8 mouse cellular contexts compared by ENCODE assay signal in genomic region chr12:111677882-111678669, GRCm38 (mm10). TPM values are rescaled to one million over a fixed set of nuclear protein-coding genes. Genes with fewer than 3 reads are reported as not detected.
DNase-seq lines count a peak whose midpoint lies in the region; ATAC-seq and TF ChIP-seq lines count a peak whose summit lies in the region.

Gene Trmt61a (plus strand): TSS chr12:111678105.

- H3K4me1 ChIP-seq in embryonic facial prominence, embryonic 14.5 days (ENCODE audit: control insufficient read depth, insufficient read depth, low read length), result peaks cover 10% of the 10 kb centered on the region
- H3K4me1 ChIP-seq in heart, adult 2 months (ENCODE audit: control insufficient read depth, insufficient read depth, low read length), result peaks cover 10% of the 10 kb centered on the region
- H3K4me1 ChIP-seq in kidney, adult 2 months (ENCODE audit: control insufficient read depth, insufficient read depth, low read length), result peaks cover 14% of the 10 kb centered on the region

- intact Hi-C loops in heart, adult 2 months (cut with DNase I), result loop anchor here (2.0 kb wide), 1 partner anchor 35 kb away; the partner anchor contains the start of genes Apopt1 and Bag5

- 0 out of 2 replicates have a peak, but pooled peaks cover 5% of the 10 kb centered on the region for H3K36me3 ChIP-seq in embryonic facial prominence, embryonic 14.5 days (ENCODE audit: control insufficient read depth, insufficient read depth, low read length)
- H3K36me3 ChIP-seq in heart, adult 2 months (ENCODE audit: control insufficient read depth, insufficient read depth, low read length), result peaks cover 4% of the 10 kb centered on the region; the same call in 1 of the 2 replicates
- no peaks in the 10 kb centered on the region for H3K36me3 ChIP-seq in kidney, adult 2 months (ENCODE audit: control insufficient read depth, insufficient read depth, low read length)

- peak; percentile 94 for ATAC-seq in embryonic facial prominence, embryonic 14.5 days (ENCODE audit: low read depth)

- peak; percentile 90 to 91 for DNase-seq in B cell, adult 2 months
- peak; percentile 68 to 71 for DNase-seq in adrenal gland, postnatal 4 days (ENCODE audit: low spot score in 2 of 2)
- peak; percentile 96 for DNase-seq in embryonic facial prominence, embryonic 14.5 days (ENCODE audit: low spot score)
- peak; percentile 91 for DNase-seq in heart, adult 2 months
- peak; percentile 94 for DNase-seq in kidney, adult 2 months
- DNase-seq in liver, result peak; percentile 88
- peak; percentile 53 to 77 for DNase-seq in monocyte, adult 2 months (ENCODE audit: low read depth in 1 of 2, low spot score in 2 of 2)
- DNase-seq in spleen, postnatal 14 days (ENCODE audit: low spot score in 2 of 2), result peak; percentile 67 to 85

- no peaks in the 10 kb centered on the region for H3K9me3 ChIP-seq in embryonic facial prominence, embryonic 14.5 days (ENCODE audit: control insufficient read depth, low read length)

- H3K27me3 ChIP-seq in embryonic facial prominence, embryonic 14.5 days (replicated peaks; ENCODE audit: control insufficient read depth, insufficient read depth, low read length), result peaks cover 14% of the 10 kb centered on the region
- H3K27me3 ChIP-seq in heart, adult 2 months (ENCODE audit: control insufficient read depth, insufficient read depth, low read length), result no peaks in the 10 kb centered on the region
- H3K27me3 ChIP-seq in kidney, adult 2 months (replicated peaks; ENCODE audit: control insufficient read depth, insufficient read depth, low read length), result no peaks in the 10 kb centered on the region

- TF ChIP-seq CTCF in heart, adult 2 months (IDR thresholded peaks at IDR 0.05), result no peak
- no peak for TF ChIP-seq CTCF in kidney, adult 2 months (conservative IDR thresholded peaks at IDR 0.05; ENCODE audit: insufficient read depth, insufficient read length, low read depth, low read length)

- peak within 1 kb of the TSS; percentile 82 for H3K4me2 ChIP-seq in embryonic facial prominence, embryonic 14.5 days (ENCODE audit: low read depth, low read length)

- H3K4me3 ChIP-seq in embryonic facial prominence, embryonic 14.5 days (ENCODE audit: low read depth, low read length), result peak within 1 kb of the TSS; percentile 53
- H3K4me3 ChIP-seq in heart, adult 2 months, result peak within 1 kb of the TSS; percentile 82
- peak within 1 kb of the TSS; percentile 74 for H3K4me3 ChIP-seq in kidney, adult 2 months (ENCODE audit: insufficient read depth, low read depth, low read length)

- peak within 1 kb of the TSS; percentile 91 for H3K27ac ChIP-seq in embryonic facial prominence, embryonic 14.5 days (replicated peaks; ENCODE audit: low read depth, low read length)
- peak within 1 kb of the TSS; percentile 93 for H3K27ac ChIP-seq in heart, adult 2 months
- H3K27ac ChIP-seq in kidney, adult 2 months (ENCODE audit: insufficient read depth, low read depth, low read length), result peak within 1 kb of the TSS; percentile 96

- under 1% methylated on average over 28 of the region's 51 CpGs for WGBS in embryonic facial prominence, embryonic 14.5 days
- WGBS in heart, adult 2 months, result under 1% methylated on average over 51 of the region's 51 CpGs
- WGBS in kidney, adult 2 months, result under 1% methylated on average over 51 of the region's 51 CpGs

- no peaks in the 10 kb centered on the region for H3K79me2 ChIP-seq in heart, adult 2 months (replicated peaks; ENCODE audit: control insufficient read depth, insufficient read depth, low read length)

- peak within 1 kb of the TSS; percentile 69 for H3K9ac ChIP-seq in embryonic facial prominence, embryonic 14.5 days (ENCODE audit: low read depth, low read length)
- H3K9ac ChIP-seq in heart, adult 2 months (ENCODE audit: low read depth, low read length), result peak within 1 kb of the TSS; percentile 44

- peak; percentile 79 for TF ChIP-seq POLR2A in heart, adult 2 months (IDR thresholded peaks at IDR 0.05; ENCODE audit: insufficient read depth, low read depth, low read length)
- TF ChIP-seq POLR2A in kidney, adult 2 months (IDR thresholded peaks at IDR 0.05; ENCODE audit: low read depth, low read length), result peak; percentile 38

- peak; percentile 90 for TF ChIP-seq EP300 in heart, adult 2 months (IDR thresholded peaks at IDR 0.05; ENCODE audit: insufficient read depth, low read depth, low read length)

RNA-seq across cellular contexts. Expression of gene Trmt61a, which starts in this region (rescaled TPM):
- total RNA-seq in adrenal gland, postnatal 4 days (2021), result 10 to 100 TPM; 11.7 to 13.8 TPM
- polyA plus RNA-seq in embryonic facial prominence, embryonic 14.5 days (2014; fragmentation: Nextera tagmentation; extraction: Ambion mirVana), result 5.8 and 7.9 TPM in 2 replicates
- total RNA-seq in heart, adult 2 months (2021), result 1 to 10 TPM; 4.5 to 5.4 TPM
- 7.6 and 11.8 TPM in 2 replicates for polyA plus RNA-seq in heart, adult 2 months (2012; rRNA removed)
- polyA plus RNA-seq in kidney, adult 2 months (2012; rRNA removed), result 12.4 and 16.9 TPM in 2 replicates

Comparison
In these comparisons a context has a peak if more than half of its experiments do, and no peak if none do; other contexts are left out.
1. Peak in every context shown above with its lines: DNase-seq, ATAC-seq, H3K4me3 ChIP-seq and H3K27ac ChIP-seq.